Mouse (Mus musculus) R1 (cell line): ENCODE measurements at regions not wholly inside any gene's neighbourhood (a gene's known extent, or its start where the extent isn't known, plus 50 kb on each side); places are given as distances from the start of the nearest gene placed in this dataset.

ENCODE experiments used
- DNase-seq: peaks from one replicate; pipeline ENCODE4 v3.0.0-alpha.2; 2018; ENCODE audit warnings: low read depth, low spot score

DNA sequence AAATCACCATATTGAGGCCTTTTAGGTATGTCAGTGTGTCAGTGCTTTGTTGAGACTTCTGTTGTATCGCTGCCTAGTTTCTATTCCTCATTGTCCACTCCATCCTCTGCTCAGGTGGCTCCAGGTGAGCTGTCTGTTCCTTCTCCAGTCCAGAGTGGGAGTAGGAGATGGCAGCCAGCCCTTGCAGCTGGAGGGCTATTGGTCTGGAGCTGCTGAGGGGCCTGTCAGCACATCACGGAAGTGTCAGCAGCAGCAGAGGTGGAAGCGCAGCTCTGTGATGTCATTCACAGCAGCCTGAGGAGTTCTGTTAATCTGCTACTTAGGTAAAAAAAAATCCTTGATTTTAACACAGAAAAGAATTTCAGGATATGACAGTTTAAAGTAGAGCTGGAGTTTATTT lies 126.0 kb upstream of the Adra1b start:
- no peak for DNase-seq

DNA sequence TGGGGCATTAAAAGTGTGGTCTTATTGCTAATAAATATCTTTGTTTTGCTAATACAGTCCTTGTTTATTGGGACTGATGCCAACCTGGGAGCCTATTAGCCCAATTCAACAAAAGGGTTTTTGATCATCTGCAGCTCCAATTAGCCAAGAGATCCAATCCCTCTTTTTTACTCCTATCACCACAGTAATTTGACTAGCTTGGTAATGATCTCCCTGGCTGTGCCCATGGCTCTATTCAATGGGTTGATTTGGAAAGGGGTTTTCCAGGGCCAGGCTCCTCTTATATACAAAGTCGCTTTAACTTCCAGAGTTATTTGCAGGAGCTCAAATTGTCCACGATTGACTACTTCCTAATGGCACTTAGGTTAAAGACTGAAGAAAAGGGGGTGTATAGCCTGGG lies 145.1 kb upstream of the Adra1b start:
- DNase-seq = no peak

DNA sequence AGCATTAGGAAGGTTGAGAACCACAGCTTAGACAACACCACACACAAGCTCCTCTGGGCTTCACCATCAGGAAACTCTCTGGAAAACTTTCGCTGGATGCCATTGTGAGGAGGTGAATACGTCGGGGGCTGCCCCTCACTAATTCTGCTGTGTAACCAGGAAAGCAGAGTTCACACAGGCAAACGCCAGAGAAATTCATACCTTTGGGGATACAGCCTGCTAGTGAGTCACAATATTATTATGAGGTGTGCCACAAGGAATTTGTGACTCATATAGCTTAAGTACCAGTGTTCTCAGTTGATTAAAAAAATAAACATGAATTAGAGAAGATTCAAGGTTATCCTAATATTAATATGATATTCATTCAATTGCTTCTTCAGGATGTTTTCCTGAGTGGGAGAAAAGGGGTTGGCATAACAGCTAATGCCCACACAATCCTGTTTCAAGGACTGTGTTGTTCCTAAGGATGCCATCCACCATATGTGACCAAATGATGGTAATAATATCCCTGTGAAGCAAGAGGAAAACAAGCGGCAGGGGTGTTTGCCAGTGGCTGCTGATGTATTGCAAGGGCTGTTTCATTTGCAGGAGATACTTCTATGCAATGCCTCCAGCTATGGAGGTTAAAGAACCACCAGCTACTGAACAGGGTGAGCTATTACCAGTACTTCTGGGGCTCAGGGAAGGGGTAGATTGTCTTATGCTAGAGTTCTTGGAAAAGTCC lies 148.4 kb upstream of the Adra1b start:
- no peak for DNase-seq

DNA sequence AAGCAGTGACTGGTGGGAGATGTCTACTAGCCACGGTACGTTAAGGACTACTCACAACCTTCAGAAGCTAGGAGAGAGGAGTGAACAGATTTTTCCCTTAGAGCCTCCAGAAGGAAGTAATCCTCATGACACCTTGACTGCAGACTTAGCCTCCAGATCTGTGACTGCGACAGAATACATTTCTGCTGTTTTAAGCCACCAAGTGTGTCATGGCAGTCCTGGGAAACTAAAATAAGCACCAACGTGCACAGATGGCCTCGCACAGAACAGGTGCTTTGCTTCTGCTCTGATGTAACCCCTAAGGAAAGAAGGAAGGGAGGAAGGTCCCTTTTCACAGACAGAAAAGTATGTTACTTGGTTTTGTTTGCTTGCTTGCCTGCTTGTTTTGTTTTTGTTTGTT lies 151.5 kb upstream of the Adra1b start:
- no peak for DNase-seq

DNA sequence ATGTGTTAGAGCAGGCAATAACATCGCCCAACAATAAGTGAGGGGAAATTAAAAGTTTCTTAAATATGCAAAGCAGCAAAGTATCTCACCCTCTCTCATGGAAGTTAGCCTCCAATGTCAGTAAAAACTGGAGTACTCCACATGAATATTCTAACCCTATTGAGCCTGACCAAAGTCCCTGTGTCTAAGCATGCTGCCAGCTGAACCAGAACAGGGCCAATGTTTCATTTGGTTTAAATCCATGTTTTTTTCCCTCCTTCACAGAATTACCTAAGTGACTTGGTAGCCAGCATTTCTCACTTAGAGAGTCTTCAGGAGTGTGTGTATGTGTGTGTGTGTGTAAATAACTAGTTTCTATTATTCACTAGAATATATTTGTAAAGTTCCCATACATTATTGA lies 161.4 kb upstream of the Adra1b start:
- no peak for DNase-seq

DNA sequence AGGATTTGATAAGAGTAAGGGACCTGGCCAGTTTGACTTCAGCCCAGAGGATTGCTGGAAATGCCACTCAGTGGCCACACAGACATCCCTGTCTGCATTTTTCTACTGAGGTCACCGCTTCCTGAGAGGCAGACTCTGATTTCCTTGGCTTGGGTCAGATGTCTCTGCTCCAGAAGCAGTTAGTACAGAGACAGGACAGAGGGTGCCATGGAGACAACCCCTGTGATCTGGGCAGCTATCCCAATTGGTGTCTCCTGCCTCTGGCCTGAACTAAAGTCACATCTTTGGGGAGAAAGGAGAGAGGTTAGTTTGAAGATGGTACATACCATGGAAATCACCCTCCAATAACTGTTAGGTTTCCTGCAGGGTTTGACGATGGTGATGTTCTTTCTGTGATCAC lies 165.2 kb upstream of the Adra1b start:
- DNase-seq = no peak

DNA sequence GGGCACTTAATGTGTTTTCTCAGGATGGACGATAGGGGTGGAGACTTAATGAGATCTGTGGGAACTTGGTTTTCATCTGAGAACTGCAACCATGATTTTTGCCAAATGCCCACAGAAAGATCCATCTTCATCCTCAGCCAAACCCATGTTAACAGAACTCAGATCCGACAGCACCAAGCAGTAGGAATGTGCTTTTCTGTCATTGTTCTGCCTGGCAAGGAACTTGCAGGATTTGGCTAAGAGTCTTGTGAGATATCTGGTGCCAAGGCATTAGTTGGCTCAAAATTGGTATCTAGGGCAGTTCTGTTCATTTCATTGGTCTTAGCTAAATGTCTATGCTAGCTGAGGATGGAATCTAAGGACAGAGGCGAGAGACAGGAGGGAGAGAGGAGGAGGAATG lies 182.7 kb upstream of the Adra1b start:
- DNase-seq = no peak

DNA sequence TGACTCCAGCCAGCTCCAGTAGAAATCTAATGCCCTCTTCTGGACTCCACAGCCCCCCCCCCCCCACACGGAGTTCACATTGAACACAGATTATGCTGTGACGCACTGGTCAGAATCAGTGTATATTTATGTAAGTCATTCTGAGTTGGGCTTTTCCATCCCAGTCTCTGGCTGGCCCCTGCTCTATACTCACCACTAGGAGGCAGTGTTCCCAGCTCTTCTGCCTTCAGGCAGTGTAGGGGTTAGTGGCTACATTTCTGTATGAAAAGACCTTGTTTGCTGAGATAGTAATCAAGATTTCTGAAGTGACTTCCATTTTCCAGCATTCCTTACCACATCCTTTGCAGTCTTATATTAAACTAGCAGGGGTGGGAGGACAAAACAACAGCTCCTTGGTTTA lies 185.9 kb upstream of the Adra1b start:
- DNase-seq = peak; percentile 54

DNA sequence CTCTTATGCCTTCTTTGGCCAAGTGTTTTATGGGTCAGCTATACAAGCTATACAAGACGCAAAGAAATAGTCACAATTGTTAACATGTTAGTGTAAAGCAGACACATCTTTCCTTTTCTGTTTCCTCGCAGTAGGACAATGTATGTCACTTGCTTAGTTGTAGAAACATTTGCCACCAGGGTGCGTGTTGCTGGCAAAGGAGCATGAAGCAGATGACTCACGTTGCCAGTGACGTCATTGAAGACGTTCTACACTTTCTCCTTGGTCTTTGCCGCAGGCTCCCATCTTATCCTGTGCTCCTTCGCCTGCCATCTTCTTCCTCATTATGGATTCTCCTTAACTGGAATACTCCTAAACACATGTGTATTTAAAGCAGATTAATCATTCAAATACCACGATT lies 188.5 kb upstream of the Adra1b start:
- peak; percentile 14 for DNase-seq

DNA sequence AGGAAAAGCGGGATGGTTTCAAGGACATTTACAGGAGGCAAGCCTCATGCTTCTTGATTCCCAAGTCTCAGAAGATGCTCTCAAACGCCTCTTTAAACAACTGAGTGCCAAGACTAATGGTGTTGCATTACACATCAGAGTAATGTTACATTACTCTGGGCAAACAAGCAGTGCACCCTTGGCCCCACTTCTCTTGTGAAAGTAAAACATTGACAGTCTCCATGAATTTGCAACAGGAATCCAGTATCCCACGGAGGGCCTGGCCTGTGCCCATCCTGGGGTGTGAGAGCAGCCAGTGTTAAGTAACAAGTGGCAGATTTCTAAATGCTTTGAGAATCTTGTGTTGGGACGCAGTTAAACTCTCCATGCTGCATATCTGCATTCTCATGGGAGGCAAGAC lies 194.3 kb upstream of the Adra1b start:
- no peak for DNase-seq

DNA sequence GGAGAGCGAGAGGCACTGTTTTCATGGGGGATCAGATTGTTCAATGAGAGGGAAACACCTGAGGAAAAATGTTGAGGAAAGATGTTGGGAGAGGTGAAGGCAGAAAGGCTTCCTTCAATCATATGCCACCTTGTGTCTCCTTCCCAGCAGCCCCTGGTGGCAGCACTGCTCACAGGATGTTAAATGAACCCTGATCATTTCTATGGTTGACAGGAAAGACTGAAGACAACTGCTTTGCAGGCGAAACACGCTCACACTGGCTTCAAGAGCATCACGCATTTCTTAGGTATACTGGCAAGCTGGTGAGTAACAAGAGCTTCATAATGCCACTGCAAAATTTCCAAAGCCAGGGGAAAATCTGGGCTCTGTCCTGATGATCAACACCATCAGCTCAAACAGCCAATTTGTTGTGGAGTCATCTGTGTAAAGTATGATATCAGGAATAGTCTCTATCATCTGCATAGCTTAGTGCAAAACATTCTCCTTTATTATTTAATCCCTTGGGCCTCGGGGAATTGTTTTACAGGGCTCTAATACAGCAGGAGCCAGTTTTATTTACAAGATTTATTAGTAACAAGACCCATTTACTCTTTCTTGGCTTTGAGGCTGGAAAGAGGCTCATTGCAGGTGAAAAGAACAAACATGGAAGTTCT lies 202.3 kb upstream of the Adra1b start:
- DNase-seq = no peak

DNA sequence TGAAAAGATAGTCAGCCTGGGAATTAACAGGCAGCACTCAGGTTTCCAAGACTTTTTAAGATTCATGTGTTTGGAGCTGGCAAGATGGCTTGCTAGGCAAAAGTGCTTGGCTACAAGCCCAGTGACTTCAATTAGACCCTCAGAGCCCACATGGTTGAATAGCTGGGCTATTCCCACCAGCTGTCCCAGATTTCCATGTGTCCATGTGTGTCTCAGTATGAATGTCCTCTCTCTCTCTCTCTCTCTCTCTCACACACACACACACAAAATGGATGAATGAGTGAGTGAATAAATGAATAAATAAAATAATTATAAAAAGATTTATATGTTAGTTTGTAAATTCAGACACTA lies 202.8 kb upstream of the Adra1b start:
- DNase-seq = no peak

DNA sequence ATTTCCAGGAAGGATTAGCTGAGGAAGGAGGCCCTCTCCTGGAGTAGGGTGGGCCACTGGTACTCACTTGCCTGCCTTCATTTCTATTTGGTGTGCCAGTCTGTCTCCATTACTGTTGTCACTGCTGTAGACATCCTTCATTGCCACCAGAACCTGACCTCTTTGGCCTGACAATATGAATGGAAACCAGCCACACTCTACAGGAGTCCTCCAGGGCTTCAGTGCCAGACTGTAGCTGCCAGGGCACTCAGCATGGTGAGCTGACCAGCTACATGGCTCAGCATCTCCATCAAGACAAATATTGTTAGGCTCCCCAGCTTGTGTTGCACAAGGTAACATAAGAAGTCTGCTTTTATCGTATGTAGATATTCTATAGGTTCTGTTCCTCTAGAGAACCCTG lies 205.2 kb upstream of the Adra1b start:
- DNase-seq = no peak

DNA sequence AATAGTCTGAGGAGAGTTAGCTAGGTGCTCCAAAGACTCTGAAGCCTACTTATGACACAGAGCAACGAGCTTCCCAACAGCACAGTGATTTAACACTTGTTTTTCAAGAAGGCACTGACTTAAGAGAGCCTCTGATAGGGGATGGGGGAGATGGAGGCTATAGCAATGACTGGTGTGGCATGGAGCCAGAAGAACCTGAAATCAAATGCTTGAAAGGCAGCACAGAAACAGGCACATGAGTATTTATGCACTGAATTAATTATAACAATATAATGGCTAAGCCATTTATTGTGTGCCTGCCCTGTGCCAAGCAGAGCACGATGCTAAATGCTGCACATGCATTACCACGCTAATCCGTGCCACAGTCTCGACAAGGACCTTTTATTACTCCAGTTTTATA lies 210.5 kb upstream of the Adra1b start:
- no peak for DNase-seq

DNA sequence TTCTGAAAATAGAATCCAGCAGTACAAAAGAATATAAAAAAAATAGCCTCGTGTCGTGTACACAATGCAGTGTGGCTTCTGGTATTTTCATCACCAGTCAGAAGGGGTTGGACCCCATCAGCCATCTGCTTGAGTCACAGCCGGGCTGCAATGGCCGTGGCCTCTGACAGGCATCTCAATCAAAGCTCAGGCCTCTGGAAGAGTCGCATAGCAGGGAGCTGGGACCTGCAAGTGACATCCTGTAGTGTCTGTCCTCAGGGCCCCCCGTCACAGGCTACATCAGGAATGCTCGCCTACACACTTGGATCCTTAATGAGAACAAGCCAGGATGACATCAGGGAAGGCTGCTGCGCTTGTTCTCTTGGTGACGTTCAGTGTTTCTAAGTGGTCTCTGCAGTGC lies 226.1 kb upstream of the Adra1b start:
- DNase-seq = no peak

DNA sequence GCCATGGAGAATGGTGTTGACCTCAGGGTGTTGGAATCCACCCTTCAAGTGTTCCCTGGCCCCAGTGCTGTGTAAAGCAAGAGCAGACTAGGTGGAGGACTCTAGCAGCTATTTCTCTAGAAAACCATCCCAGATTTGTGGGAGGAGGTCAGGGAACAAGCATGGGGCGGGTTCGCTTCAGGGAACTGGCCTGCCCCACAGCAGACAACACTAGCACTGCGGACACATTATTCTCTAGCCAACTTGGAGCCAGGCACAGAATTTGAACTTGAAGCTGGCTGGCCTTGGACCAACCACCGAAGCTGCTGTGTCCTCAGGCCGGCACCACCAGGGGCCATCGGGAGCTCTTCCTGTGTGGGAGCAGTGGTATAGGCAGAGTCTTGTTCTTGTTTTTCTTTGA lies 227.5 kb upstream of the Adra1b start:
- DNase-seq = no peak

DNA sequence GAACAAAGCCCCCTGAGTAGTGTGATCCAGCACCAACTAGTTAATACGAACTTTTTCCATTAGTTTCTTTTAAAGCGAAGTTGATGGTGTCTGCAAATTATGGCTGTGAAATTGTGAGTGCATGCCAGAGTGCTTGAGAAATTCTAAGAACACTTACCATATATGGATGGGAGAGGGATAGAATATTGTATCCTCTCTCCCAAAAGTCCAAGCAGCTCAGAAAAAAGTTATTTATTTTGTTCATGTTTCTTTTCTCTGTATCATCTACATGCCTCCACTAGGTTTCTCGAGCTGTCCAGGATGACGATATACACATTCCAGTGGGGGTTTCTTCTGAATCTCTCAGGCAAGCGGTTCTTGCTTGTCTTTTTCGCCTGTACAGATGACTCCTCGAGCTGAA lies 232.2 kb upstream of the Adra1b start:
- DNase-seq = no peak

DNA sequence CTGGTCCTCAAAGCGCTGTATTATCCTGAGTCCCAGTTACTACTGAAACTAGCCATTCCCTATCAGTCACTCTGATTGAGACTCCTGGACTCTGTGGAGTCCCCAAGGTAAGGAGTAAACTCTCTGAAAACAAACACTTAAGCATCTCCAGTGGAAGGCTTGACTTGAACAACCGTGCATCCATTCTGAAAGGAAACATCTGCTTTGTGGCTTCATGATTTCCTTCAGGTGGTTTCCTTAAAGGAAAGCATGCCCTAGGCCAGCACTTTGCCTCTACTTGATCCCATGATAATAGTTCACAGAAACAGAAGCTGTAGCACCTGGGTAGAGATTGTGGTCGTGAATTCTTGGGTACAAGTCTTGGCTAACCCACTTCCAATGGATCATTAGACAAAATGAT lies 235.0 kb upstream of the Adra1b start:
- DNase-seq = no peak

DNA sequence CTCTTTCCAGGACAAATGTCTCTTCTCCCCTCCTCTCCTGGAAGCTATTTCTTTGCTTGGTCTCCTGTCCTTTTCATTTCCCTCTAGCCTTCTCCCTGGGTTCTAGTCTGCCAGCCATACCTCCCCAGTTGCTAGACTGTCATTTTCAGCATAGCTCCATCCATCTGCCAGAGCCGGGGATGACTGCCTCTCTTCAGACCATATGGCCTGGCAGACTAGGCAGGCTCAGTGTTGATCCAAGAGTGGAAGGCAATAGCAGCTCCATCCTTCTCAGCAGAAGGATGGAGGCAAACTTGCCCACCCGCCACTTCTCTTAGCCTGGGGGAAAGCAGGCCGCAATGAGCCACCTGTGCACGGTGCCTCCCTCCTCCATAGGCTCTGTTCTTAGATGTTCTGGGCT lies 242.0 kb upstream of the Adra1b start:
- no peak for DNase-seq

DNA sequence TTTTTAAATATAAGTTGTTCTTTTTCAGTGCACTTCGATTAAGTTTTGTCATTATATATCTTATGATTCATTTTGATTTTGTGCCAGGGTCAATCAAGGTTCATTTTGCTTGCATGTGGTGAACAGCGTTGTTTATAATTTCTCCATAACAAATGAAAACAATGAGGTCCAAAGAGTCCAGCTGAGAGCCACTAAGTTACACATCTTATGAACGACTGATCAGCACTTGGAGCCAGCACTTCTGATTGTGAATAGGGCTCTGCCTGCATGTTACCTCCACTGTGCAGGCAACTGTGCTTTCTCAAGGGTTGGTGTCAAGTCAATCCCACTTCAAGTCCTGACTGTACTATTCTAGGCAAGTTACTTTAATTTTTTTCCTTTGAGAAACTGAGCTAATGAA lies 243.5 kb upstream of the Adra1b start:
- peak; percentile 15 for DNase-seq

DNA sequence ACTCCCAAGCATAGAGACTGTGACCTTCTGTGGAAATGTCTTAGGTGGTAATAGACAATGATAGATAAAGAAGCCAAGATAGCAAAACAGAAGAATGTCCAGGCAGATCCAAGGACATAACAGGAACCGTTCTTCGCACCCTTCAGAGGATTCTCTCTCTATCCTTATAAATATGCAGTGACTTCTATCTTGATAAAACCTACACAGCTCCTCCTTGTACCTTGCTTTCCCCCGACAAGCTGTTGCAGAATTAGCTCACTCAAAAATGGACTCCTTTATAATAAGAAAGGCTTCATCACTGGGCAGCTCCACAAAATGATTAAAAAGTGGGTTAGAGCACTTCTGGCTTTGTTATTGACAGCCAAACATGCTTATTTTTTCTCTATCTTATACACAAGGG lies 245.4 kb upstream of the Adra1b start:
- DNase-seq = no peak

DNA sequence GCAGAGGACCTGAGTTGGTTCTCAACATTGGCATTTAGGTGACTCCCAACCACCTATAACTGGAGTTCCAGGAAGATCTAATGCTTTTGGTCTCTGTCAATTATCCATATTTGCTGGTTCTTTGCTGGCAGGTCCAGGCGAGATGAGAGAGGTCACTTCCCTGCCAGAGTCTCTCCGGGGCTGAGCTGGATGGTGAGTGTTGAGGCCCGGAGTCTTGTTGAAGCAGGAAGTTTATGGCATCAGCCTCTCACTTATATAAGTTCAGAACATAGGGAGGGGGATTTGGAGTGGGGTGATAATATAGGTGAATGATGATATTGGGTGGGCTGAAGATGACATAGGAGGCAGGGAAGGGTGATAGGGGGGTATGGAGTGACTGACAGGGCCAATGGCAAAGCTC lies 246.3 kb upstream of the Il12b start:
- no peak for DNase-seq

DNA sequence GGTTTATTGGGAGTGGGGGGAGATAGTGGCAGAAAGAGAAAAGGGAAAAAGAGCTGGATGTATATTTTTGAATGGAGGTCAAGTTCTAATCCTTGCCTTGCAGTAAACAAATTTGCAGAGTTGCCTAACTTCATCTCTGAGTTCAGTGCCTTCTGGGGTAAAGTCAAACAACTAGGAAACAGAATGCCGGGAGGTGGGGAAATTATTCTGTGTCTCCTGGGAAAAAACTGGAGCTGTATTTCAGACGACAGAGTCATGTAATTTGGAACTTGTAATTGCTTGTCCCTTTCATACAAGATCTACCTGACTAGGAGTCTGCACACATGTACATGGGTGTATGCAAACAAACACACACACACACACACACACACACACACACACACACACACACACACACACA lies 244.3 kb upstream of the Il12b start:
- DNase-seq = no peak

DNA sequence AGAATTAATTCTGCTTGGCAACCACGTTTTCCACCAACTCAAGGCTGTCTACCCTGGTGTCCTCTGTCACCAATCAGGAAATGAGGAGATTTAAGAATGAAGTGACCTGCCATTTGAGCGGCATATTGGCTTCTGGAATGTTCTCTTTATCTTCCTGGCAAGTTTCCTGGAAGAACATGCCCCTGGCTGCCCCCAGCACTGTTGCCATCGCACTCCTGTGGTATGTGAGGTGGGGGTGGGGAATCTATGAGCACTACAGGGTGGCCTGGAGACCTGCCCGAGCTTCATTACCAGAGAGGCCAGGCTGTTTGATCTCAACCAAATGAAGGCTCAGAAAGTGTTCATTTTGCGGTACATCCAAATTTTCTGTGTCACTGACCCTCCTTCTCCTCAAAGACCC lies 243.8 kb upstream of the Il12b start:
- no peak for DNase-seq
